ENCODE assay signal across 7 mouse cellular contexts in the genomic region with DNA sequence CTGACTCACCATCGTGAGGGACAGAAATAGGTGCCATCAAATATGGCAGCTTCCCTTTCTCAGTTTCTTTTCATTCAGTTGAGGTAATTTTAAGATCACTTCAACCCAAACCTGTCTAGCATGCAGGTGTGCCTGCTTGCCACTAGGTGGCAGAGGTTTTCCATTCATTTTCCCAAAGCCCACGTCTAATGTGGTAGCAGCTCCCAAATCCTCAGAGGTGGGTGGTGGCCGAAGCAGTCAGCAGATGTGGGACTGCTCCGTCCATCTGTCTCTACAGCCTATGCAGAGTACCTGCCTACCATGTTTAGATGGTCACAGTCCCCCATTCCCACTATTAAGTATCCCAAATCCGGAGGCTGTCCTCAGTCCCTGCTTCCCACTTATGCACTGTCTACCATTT.
DNase-seq lines count a peak whose midpoint lies in the region; ATAC-seq and TF ChIP-seq lines count a peak whose summit lies in the region.

No protein-coding gene starts in this region.

- H3K36me3 ChIP-seq in C2C12 (ENCODE audit: control insufficient read depth, insufficient read depth) (no peaks in the 10 kb centered on the region), E14TG2a.4 (ENCODE audit: insufficient read depth, low read length) (peaks cover 95% of the 10 kb centered on the region)
- no peaks in the 10 kb centered on the region for H3K36me3 ChIP-seq in forebrain, embryonic 16.5 days (ENCODE audit: control insufficient read depth, insufficient read depth)
- 0 out of 2 replicates have a peak, but pooled peaks cover 6% of the 10 kb centered on the region for H3K36me3 ChIP-seq in kidney, embryonic 16.5 days (ENCODE audit: insufficient read depth, low read length)

- no peak overlapping the region for H3ac ChIP-seq in C2C12 (ENCODE audit: control insufficient read depth, insufficient read length, low read depth)

- WGBS in forebrain, embryonic 16.5 days: 27% methylated on average over 5 of the region's 5 CpGs
- 18% methylated on average over 5 of the region's 5 CpGs for WGBS in kidney, embryonic 16.5 days

- no peaks in the 10 kb centered on the region for H3K79me2 ChIP-seq in C2C12 (ENCODE audit: control insufficient read depth, insufficient read depth)

- H3K9me3 ChIP-seq in E14TG2a.4 (ENCODE audit: low read length): no peaks in the 10 kb centered on the region
- no peaks in the 10 kb centered on the region for H3K9me3 ChIP-seq in forebrain, embryonic 16.5 days (ENCODE audit: control insufficient read depth, low read length)
- H3K9me3 ChIP-seq in kidney, embryonic 16.5 days (ENCODE audit: low read length): no peaks in the 10 kb centered on the region

- H3K4me1 ChIP-seq in E14TG2a.4 (replicated peaks; ENCODE audit: low read depth, low read length): peaks cover 72% of the 10 kb centered on the region
- no peaks in the 10 kb centered on the region for H3K4me1 ChIP-seq in forebrain, embryonic 16.5 days (replicated peaks; ENCODE audit: control insufficient read depth, insufficient read depth, low read length)
- no peaks in the 10 kb centered on the region for H3K4me1 ChIP-seq in kidney, embryonic 16.5 days (ENCODE audit: insufficient read depth, low read length)

- H3K27ac ChIP-seq in forebrain, embryonic 16.5 days (ENCODE audit: low read length): no peak overlapping the region
- H3K27ac ChIP-seq in kidney, embryonic 16.5 days (ENCODE audit: low read length): no peak overlapping the region

- DNase-seq in cerebellum, adult 18-20 months: peak; percentile 29 to 47
- peak; percentile 47 for DNase-seq in lung, postnatal 36 days
- DNase-seq in right cerebral cortex, postnatal 14 days: peak; percentile 28

- H3K4me3 ChIP-seq in C2C12 (ENCODE audit: insufficient read depth, poor library complexity, severe bottlenecking) (no peak overlapping the region), E14TG2a.4 (replicated peaks; ENCODE audit: low read length) (no peak overlapping the region)
- H3K4me3 ChIP-seq in forebrain, embryonic 16.5 days (replicated peaks; ENCODE audit: low read length): no peak overlapping the region
- no peak overlapping the region for H3K4me3 ChIP-seq in kidney, embryonic 16.5 days (ENCODE audit: low read length)

- H3K27me3 ChIP-seq in C2C12 (ENCODE audit: control insufficient read depth, insufficient read depth, insufficient read length) (peaks cover 27% of the 10 kb centered on the region), E14TG2a.4 (ENCODE audit: insufficient read depth, low read length) (no peaks in the 10 kb centered on the region)
- H3K27me3 ChIP-seq in forebrain, embryonic 16.5 days (replicated peaks; ENCODE audit: control insufficient read depth, insufficient read depth, low read length): no peaks in the 10 kb centered on the region
- H3K27me3 ChIP-seq in kidney, embryonic 16.5 days (ENCODE audit: insufficient read depth, low read length): no peaks in the 10 kb centered on the region

- TF ChIP-seq CTCF in C2C12 (IDR thresholded peaks at IDR 0.05; ENCODE audit: control insufficient read depth, insufficient read depth, insufficient read length): peak; percentile 10
- TF ChIP-seq CTCF in E14TG2a.4 (conservative IDR thresholded peaks at IDR 0.05; ENCODE audit: low read length): peak; percentile 73

- peak; percentile 78 for ATAC-seq in forebrain, embryonic 16.5 days
- ATAC-seq in kidney, embryonic 16.5 days (ENCODE audit: low FRiP score, low TSS enrichment): peak; percentile 62

- H3K9ac ChIP-seq in forebrain, embryonic 16.5 days (replicated peaks; ENCODE audit: low read depth, low read length): no peak overlapping the region
- H3K9ac ChIP-seq in kidney, embryonic 16.5 days (replicated peaks; ENCODE audit: low read length): no peak overlapping the region

- H3K79me3 ChIP-seq in C2C12 (ENCODE audit: low read depth): no peaks in the 10 kb centered on the region

- no peak overlapping the region for H3K4me2 ChIP-seq in forebrain, embryonic 16.5 days (ENCODE audit: low read length)
- no peak overlapping the region for H3K4me2 ChIP-seq in kidney, embryonic 16.5 days (replicated peaks; ENCODE audit: low read depth, low read length)

TF ChIP-seq in C2C12, 6 proteins besides CTCF, POLR2A, EP300 and RAD21:
- TF ChIP-seq FOSL1 (IDR thresholded peaks at IDR 0.05; ENCODE audit: insufficient read depth, low read length, poor library complexity, severe bottlenecking) (no peak), MYOG (IDR thresholded peaks at IDR 0.05; ENCODE audit: control insufficient read depth, extremely low read depth, insufficient read length) (no peak), USF1 (IDR thresholded peaks at IDR 0.05; ENCODE audit: low read depth) (no peak), CEBPB (IDR thresholded peaks at IDR 0.05; ENCODE audit: low read depth) (no peak), MAX (IDR thresholded peaks at IDR 0.05) (no peak), MYOD1 (IDR thresholded peaks at IDR 0.05; ENCODE audit: control insufficient read depth, insufficient read length, low read depth) (no peak)
TF ChIP-seq in C2C12: peak in this region for 0.
